Mouse (Mus musculus): Measurements from ENCODE around the gene Bcas3.

Bcas3 gene

GRCm38 (mm10) chr11:85791212-85791611 is 438.2 kb downstream of the Bcas3 start:
- DNase-seq (ENCODE audit: low read depth, low spot score): no peak

DNA sequence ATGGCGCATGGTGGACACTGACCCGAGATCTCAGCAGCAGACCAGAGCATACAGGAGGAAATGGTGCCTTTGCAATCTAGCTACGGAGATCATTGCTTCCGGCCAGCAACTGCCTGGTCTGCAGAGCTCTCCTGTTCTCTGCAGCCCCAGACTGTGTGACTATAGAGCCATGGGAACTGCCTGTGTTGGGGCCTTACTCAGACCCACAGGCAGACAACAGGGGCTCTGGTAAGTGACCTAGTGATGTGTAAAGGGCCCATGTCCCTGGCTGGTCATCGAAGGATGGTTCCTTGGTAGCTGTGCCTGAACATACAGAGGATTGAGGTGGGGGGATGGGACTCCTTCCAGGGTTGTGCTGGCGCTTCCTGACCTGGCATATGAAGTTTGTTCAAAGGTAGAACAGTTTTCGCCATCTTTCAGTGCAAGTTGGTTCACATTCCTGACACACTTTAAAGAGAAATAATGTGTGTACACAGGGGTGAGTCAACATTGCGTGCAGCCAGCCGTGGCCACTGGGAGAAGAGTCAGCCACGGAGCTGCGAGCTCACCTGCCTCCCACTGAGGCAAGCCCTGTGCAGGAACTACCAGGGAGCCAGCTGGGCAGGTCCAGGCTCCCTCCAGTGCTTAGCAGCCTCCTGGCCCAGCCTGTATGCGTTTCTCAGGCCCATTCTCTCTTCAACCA is 439.7 kb downstream of the Bcas3 start:
- no peak for DNase-seq (ENCODE audit: low read depth, low spot score)

DNA sequence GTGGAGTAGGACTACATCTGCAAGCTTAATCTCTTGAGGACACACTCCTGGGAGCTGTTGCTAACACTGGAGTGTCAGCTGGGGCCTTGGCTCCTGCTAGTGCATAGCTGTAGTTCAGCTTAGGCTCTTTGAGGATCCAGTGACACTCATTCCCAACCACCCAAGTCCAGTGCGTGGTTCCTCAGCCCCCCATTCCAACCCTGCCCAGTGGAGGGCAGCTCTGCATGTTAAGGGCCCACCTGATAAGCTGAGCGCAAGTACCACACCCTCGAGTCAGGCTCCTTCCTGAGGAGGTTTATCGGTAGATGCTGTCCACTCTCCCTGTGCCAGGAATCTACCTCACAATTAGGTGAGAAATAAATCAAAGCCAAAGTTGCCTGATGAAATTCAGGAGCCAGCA is 446.5 kb downstream of the Bcas3 start:
- no peak for DNase-seq (ENCODE audit: low read depth, low spot score)

DNA sequence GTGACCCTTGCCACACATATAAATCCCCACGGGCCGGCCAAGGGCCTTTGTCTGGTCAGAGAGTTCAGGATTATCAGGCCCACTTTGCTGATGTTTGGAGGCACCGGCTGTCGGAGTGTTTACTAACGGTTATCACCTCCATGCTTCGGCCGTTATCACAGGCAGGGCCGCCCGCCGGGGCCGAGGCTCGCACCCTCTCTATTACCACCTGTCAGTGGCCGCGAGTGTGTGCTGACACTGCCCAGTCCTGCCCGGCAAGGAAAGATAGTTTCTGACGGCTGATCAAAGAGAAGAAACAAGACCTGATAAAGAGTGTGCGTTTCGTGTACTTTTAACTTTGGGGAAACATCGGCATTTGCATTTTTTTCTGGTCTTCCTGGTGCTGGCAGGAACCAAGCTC is 446.9 kb downstream of the Bcas3 start:
- DNase-seq (ENCODE audit: low read depth, low spot score): no peak

DNA sequence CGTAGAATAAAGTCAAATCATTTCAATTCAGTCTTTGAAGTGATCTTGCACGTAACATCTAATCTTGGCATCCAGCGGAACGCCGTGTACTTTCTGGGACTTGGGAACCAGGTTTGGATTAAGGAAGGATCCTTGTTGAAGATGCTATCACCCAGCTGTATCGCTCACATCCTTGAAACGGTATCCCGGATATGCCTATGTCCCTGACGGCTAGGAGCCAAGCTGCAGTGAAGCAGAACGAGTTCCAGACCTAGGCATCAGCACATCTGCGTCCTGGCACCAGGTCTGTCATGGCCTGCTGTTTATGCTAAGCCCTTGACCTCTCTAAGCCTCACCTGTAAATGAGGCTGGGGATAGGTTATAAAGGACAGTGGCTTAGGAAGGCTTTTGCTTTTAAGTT is 447.4 kb downstream of the Bcas3 start:
- DNase-seq (ENCODE audit: low read depth, low spot score): no peak

DNA sequence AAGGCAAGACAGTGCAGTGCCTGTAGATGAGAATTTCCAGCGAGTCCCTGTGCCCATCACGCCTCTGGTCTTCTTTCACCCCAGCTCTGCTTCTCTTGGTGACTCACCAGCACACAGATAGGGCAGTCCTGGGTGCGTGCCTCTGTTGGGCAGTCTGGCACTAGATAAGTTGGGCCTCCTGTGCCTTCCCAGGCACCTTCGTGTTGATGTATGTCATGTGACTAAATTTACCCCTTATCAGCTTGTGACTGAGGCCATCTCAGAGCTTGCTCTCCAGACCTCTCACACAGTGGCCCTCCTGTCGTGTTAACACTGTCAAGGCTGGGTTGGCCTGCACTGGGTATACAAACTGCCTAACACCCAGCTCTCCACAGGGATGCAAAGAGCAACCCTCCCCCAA is 451.1 kb downstream of the Bcas3 start:
- DNase-seq (ENCODE audit: low read depth, low spot score): no peak

GRCm38 (mm10) chr11:85805779-85806178 is 452.8 kb downstream of the Bcas3 start:
- no peak for DNase-seq (ENCODE audit: low read depth, low spot score)

GRCm38 (mm10) chr11:85807353-85807752 is 454.4 kb downstream of the Bcas3 start:
- DNase-seq (ENCODE audit: low read depth, low spot score): no peak

DNA sequence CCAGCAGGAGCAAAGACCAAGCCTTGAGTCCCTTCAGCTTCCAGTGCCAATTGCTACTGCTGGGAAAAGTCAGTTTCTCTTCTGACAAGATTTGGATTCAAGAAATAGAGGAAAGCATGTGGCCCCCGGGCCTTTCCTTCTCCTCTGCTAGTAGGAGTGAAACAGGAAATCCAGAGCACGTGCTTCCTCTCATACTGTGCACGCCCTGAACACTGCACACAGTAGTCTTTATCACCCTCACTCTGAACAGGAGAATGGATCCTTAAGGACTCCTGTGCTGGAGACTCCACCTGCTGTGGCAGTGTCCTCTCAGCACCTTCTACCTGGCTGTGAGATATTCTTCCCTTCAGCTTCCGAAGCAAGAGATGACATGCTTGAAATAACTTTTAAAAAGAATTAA is 458.3 kb downstream of the Bcas3 start:
- no peak for DNase-seq (ENCODE audit: low read depth, low spot score)

- no peak for DNase-seq (ENCODE audit: low read depth, low spot score)
Measured at GRCm38 (mm10) chr11:85811676-85812075, 458.7 kb downstream of the Bcas3 start.

DNA sequence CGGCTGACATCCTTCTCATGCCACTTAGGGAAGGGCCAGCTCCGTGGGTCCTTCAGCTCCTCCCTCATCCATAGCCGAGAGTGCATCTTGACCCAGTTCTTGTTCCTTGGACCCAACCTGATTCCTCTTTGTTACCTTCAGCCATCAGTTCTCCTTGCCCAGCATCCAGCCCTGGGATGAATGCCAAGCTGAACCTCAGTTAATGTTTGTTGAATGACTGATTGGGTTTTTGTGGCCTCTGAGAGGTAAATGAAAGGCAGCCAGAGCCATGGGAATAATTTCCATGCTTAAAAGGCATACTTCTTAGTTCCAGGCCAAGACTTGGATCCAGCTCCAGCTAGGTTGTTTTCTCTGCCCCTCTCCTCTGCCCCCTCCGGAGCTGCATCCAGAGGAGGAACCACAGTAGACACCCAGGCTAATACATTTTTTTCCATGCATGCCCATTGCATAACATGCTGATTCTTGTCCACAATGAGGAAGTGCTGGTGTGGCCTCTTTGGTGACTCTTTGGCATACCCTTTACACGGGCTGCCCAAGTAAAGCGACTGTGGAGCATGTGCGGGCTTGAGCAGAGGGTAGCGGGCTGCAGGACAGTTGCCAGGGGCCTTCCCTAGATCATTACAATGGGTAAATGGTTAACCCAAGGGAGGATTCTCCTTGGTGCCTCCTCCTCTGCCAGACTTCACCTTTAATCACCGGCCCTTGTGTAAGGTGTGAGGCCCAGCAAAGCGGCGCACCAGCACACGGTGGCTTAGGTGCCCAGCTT is 459.4 kb downstream of the Bcas3 start:
- DNase-seq (ENCODE audit: low read depth, low spot score): no peak

- DNase-seq (ENCODE audit: low read depth, low spot score): no peak
Measured at GRCm38 (mm10) chr11:85814678-85815077, 461.7 kb downstream of the Bcas3 start.

GRCm38 (mm10) chr11:85816471-85816870 is 463.5 kb downstream of the Bcas3 start:
- DNase-seq (ENCODE audit: low read depth, low spot score): no peak

GRCm38 (mm10) chr11:85818401-85818800 is 465.4 kb downstream of the Bcas3 start:
- no peak for DNase-seq (ENCODE audit: low read depth, low spot score)

DNA sequence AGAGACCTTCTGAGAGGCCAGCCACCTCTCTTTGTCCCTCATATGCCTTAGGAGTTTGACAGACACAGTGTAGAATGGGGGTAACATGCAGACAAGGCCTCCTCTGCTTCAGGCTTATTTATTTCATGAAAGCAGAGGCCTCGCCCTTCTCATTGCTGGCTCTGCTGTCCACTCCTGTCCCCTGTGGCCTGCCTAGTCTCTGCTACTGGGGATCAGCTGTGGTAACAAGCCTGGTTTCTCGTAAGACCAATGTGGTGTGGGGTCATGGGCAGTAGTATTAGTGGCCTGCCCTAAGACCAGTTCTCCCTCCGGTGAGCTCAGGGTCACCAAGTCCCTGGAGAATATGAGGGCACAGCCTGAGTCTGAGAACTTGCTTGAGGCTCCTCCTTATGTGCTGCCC is 468.0 kb downstream of the Bcas3 start:
- DNase-seq (ENCODE audit: low read depth, low spot score): no peak

DNA sequence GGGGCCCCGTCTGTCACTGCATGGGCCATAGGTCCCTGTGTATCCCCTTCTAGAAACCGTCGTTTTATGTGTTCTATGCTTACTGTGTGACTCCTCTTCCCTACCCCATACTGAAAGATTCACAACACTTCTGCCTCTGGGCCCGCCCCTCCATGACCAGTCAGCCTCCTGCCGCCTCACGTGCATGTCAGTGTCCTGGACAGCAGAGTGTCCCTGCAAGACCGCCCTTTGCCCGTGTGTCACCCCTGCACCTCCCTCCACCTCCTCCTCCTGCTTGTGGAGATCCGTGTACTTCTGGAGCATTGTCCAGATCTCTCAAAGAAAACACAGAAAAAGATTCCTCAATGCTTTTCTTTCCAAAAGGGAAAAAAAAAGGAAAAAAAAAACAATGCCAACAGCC is 468.7 kb downstream of the Bcas3 start:
- DNase-seq (ENCODE audit: low read depth, low spot score): no peak

DNA sequence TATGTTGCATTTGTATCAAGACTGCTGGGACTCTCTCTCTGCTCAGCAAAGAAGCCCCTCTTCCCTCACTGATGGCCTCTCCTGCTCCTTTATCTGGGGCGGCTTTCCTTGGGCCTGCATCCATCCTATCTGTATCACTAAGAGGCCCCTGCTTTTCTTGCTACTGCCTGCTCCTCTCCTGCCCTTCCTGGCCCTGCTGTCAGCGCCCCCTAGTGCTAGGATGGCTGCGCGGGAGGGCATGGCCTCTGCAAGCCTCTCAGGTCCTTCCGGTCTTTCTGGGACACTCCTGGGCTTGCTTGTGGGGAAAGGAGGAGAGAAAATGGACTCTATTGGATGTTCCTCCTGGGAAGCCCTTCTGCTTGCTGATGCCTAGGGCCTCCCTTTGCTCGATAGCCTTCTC is 470.2 kb downstream of the Bcas3 start:
- DNase-seq (ENCODE audit: low read depth, low spot score): peak; percentile 59

DNA sequence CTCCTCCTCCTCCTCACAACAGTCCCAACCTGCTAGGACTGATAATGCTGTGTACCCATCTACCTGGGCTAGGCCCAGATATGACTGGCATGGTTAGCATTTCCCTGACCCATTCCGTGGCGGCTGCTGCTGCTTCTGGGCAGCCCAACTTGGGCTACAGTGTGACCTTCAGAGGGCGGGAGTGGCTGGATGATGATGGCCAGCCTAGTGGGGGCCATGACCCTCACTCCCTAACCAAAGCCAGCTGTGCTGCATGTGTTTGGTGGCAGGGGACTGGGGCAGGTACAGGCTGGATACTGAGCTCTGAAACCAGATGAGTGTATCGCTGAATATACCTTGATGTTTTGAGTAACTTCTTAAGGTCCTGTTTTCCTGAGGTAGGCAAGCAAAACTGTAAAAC is 470.8 kb downstream of the Bcas3 start:
- DNase-seq (ENCODE audit: low read depth, low spot score): no peak

GRCm38 (mm10) chr11:85825031-85825430 is 472.1 kb downstream of the Bcas3 start:
- no peak for DNase-seq (ENCODE audit: low read depth, low spot score)

DNA sequence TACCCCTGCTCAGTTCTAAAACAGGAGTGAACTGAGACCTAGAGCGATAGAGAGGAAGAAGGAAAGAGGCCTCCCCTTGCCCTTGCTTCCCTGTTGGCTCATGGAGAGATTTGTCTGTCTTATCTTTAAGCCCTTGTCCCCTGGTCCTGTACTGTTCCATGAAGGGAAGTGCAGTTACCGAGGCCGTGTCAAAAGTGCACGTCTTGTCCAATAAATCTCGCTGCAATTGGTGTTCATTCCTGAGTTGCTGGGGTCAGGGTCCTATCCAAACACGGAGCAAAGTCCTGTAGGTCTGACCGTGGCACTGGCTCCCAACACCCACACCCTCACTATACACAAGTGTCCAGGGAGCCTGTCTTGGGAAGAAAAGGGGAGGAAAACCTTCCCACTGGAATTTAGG is 472.9 kb downstream of the Bcas3 start:
- DNase-seq (ENCODE audit: low read depth, low spot score): no peak

DNA sequence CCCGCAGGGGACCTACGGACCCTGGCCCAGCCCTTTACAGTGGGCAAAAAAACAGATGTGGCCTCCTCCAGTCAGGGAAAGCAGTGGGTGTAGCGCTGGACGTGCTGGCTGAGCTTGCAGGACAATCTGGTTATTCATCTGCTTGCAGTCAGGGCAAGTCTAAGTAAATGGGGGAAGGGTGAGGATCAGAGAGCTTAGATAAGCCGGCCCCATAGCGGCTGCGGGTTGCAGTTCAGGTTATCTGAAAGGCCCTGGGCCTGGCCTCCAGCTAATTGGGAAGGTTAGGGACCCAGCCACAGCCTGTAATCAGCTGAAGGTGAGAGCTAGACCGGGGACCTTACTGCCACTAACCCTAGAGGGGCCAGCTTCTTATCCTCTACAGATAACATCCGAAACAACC is 474.4 kb downstream of the Bcas3 start:
- no peak for DNase-seq (ENCODE audit: low read depth, low spot score)

- no peak for DNase-seq (ENCODE audit: low read depth, low spot score)
Measured at GRCm38 (mm10) chr11:85828691-85829519, 475.9 kb downstream of the Bcas3 start.

Data from skeletal muscle tissue, adult 2 months (tissue).